Mouse (Mus musculus): ENCODE measurements around the gene Zfp993.
"Not testable (repeated sequence)": the region's sequence is repeated elsewhere in the genome, so short reads cannot be mapped to it uniquely, and the experiment has no call there.

Gene Zfp993

GRCm38 (mm10) chr4:146610774-146611400 lies at the start of gene Zfp993:
TSS of gene Zfp993 (plus strand) at chr4:146610961.
- DNase-seq (ENCODE audit: low read depth, low spot score) = not testable (repeated sequence)

DNA sequence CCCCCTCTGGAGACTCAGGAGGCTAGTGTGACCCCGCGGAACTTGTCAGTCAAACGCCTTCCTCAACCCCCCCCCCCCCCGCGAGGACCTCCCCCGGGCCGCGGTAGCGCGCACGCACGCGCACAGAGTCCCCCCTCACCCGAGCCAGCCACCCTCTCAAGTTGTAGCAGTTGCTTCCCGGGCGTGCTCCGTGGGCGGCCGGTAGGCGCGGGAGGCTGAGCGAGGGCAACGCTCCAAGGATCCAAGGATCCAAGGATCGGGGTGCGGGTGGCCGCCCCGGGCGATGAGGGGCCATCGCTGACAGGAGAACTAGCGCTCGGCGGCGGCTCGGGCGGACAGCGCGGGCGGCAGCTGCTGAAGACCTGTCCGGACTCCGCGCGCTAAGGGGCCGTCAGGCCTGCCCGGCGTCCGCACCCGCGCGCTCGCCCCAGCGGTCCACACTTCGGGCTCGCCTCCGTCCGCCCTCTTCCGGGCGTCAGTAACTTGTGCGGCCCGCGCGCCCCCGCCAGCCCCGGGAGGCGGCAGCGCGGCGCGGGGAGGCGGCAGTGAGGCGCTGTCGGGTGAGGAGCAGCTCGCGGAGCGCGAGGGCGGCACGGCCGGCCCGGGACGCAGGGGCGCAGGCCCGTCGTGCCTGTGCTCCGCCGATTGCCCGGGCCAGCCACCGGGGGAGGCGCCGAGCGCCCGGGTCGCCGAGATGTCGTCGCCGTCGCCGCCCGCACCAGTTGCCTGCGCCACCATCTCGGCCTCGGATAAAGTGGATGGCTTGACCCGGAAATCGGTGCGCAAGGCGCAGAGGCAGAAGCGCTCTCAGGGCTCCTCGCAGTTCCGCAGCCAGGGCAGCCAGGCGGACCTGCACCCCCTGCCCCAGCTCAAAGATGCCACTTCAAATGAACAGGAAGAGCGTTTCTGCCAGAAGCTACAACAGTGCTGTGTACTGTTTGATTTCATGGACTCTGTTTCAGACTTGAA lies 30.6 kb upstream of the Zfp993 start:
- not testable (repeated sequence) for DNase-seq (ENCODE audit: low read depth, low spot score)

DNA sequence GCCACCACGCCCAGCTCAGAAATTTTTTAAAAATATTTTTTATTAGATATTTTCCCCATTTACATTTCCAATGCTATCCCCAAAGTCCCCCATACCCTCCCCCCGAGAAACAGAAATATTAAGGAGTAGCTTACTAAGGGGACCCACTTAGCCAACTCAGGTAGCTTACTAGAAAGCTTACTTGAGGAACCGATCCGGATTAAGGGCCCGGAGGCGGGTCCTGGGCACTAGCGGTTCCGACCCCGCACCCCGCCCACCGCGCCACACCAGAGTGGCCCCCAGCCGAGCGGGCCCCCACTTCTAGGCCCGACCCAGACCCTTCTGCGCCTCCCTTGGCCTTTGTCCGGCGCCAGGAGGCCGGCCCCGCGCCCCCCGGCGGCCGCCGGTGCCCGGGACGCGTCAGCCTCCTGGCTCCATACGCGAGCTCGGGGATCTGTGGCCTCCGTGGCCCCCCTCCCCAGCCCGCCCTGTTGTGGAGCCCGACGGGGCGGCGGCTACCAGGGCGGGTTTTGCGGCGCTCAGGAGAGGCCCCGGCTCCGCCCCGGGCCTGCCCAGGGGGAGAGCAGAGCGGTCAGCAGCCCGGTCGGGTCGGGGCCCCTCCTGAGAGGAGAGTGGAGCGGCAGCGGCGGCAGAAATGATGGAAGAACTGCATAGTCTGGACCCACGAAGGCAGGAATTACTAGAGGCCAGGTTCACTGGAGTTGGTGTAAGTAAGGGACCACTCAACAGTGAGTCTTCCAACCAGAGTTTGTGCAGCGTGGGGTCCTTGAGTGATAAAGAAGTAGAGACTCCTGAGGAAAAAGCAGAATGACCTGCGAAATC lies 7.0 kb upstream of the Zfp993 start:
- DNase-seq (ENCODE audit: low read depth, low spot score) = peak; percentile 48

- DNase-seq (ENCODE audit: low read depth, low spot score) = not testable (repeated sequence)
Observed at GRCm38 (mm10) chr4:146644367-146644766, 33.6 kb downstream of the Zfp993 start.

DNA sequence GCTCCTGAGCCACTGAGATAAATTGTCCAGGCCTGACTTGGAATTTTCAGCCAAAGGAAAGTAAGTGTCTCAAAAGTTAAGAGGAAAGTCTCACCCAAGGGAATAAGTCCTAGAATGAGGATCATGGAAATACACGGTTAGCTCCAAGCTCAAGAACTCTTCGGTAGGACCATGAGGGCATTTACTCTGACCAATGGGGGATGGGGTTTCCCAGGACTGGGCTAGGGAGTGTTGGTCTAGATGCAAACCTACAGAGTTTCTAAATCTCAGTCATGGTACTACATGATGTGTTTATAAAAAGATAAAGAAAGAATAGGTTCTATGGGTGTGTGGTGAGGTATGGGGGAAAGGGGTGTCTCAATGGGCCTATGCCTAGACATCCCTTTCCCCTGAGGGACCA lies 38.9 kb downstream of the Zfp993 start:
- not testable (repeated sequence) for DNase-seq (ENCODE audit: low read depth, low spot score)

DNA sequence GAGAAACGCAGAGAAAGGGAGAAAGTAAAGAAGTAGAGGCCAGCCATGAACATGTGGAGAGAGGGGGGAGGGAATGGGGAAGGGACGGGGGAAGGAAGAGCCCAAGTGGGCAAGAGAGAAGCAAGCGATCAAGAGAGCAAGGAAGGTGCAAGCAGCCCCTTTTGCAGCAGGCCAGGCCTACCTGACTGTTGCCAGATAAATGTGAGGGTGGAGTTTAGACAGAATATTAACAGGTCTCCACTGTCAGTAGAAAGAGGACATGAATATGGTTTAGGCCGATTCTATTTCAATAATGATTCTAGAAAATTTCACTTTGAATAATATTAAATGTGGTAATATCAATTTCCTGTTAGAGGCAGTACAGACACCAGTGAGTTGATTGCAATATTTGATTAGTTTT lies 39.4 kb downstream of the Zfp993 start:
- DNase-seq (ENCODE audit: low read depth, low spot score) = not testable (repeated sequence)

DNA sequence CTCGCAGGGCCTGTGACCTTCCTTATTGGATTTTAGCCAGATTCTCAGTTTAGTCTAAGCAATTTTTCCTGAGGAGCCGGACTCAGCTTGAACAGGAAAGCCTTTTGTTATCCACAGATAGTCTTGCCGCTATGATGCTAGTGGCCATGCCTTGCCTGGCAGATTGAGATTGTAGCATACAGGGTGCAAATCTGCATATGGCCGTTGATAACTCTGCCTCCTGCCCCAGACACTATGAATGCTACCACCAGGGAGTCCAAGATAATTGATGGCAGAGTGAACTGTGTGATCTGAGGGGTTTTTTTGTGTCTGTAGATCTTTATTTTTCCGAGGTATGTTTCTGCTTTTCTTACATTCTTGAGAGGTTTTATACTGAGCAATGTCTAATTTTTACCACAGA lies 39.9 kb downstream of the Zfp993 start:
- DNase-seq (ENCODE audit: low read depth, low spot score) = not testable (repeated sequence)
